Mouse (Mus musculus) limb, embryonic 12.5 days (tissue): ENCODE measurements around the gene Zfp429. TPM values are rescaled to one million over a fixed set of nuclear protein-coding genes. Genes with fewer than 3 reads are reported as not detected.
"Not testable (repeated sequence)": the region's sequence is repeated elsewhere in the genome, so short reads cannot be mapped to it uniquely, and the experiment has no call there.

Source experiments
- ATAC-seq: fragments of 200-750 bp; cut with Nextera tagmentation; 2 replicates; pipeline ENCODE4 v1.8.0; 2017; ENCODE audit warnings: low read depth, moderate TSS enrichment; ENCODE audit not compliant: insufficient number of reproducible peaks, insufficient read depth, low FRiP score, low TSS enrichment
- H3K27ac ChIP-seq: fragments of 300-500 bp; sonication (generic); 2 replicates; pipeline ENCODE4 v1.5.1; 2016; ENCODE audit warnings: mild to moderate bottlenecking, moderate library complexity
- H3K27me3 ChIP-seq: fragments of 300-500 bp; sonication (generic); 2 replicates; pipeline ENCODE4 v1.6.1; 2016; ENCODE audit warnings: mild to moderate bottlenecking, moderate library complexity
- H3K36me3 ChIP-seq: fragments of 300-500 bp; sonication (generic); 2 replicates; pipeline ENCODE4 v1.6.1; 2016; ENCODE audit warnings: mild to moderate bottlenecking, moderate library complexity
- H3K4me1 ChIP-seq: fragments of 300-500 bp; sonication (generic); replicated peaks from 2 replicates; pipeline ENCODE4 v1.6.1; 2016
- H3K4me2 ChIP-seq: fragments of 300-500 bp; sonication (generic); 2 replicates; pipeline ENCODE4 v1.6.1; 2016; ENCODE audit warnings: mild to moderate bottlenecking, moderate library complexity
- H3K4me3 ChIP-seq: fragments of 300-500 bp; sonication (generic); replicated peaks from 2 replicates; pipeline ENCODE4 v1.5.1; 2016; ENCODE audit warnings: mild to moderate bottlenecking
- H3K9ac ChIP-seq: fragments of 300-500 bp; sonication (generic); replicated peaks from 2 replicates; pipeline ENCODE4 v1.6.1; 2016; ENCODE audit warnings: mild to moderate bottlenecking, moderate library complexity
- H3K9me3 ChIP-seq: fragments of 300-500 bp; sonication (generic); 2 replicates; pipeline ENCODE4 v1.6.1; 2016; ENCODE audit warnings: mild to moderate bottlenecking, moderate library complexity
- WGBS: fragments of 180-500 bp; shearing (Covaris S2); methylation state at CpG from one replicate; pipeline ENCODE4 v1.1.7; 2016; 5-methylcytosine and 5-hydroxymethylcytosine counted together
- polyA plus RNA-seq: library from polyadenylated mRNA; unstranded; fragments of >200 nt; fragmentation: Nextera tagmentation; extraction: Ambion mirVana; gene quantifications from 2 replicates; pipeline ENCODE4 v1.2.1, GENCODE M21; 2016

Gene Zfp429
- 4.9 and 5.1 TPM in 2 replicates for polyA plus RNA-seq

- ATAC-seq = peak; percentile 96
- 2% methylated on average over 16 of the region's 16 CpGs for WGBS
- not testable (repeated sequence) for H3K27ac ChIP-seq
Observed at GRCm38 (mm10) chr13:67399183-67399903, at the start of gene Zfp429. Gene Zfp429, minus strand, starts transcription at chr13:67399819.

GRCm38 (mm10) chr13:67437095-67437494 is 37.5 kb upstream of the Zfp429 start:
- ATAC-seq, H3K27me3 ChIP-seq, H3K9ac ChIP-seq, H3K4me1 ChIP-seq, H3K4me3 ChIP-seq, H3K4me2 ChIP-seq, H3K27ac ChIP-seq, H3K9me3 ChIP-seq: not testable (repeated sequence)
- WGBS = 88% methylated on average over 1 of the region's 3 CpGs
- H3K36me3 ChIP-seq = peaks cover 12% of the 10 kb centered on the region; the same call in 1 of the 2 replicates

More at GRCm38 (mm10) chr13:67399183-67399903, at the start of gene Zfp429:
- Histone ChIP-seq H3K4me2 (peak within 1 kb of the TSS; percentile 55), H3K4me3 (peak within 1 kb of the TSS; percentile 53), H3K9ac (peak within 1 kb of the TSS; percentile 44)
- not testable (repeated sequence) for H3K27me3 ChIP-seq, H3K4me1 ChIP-seq, H3K36me3 ChIP-seq, H3K9me3 ChIP-seq

GRCm38 (mm10) chr13:67428116-67428515 is 28.5 kb upstream of the Zfp429 start:
- H3K9ac ChIP-seq = no peak overlapping the region
- no peaks in the 10 kb centered on the region for H3K4me1 ChIP-seq
- H3K36me3 ChIP-seq = no peaks in the 10 kb centered on the region
- no peaks in the 10 kb centered on the region for H3K27me3 ChIP-seq
- no peak overlapping the region for H3K27ac ChIP-seq
- ATAC-seq = no peak
- H3K9me3 ChIP-seq = no peaks in the 10 kb centered on the region
- no peak overlapping the region for H3K4me3 ChIP-seq
- 80% methylated on average over 3 of the region's 3 CpGs for WGBS
- H3K4me2 ChIP-seq = no peak overlapping the region

- not testable (repeated sequence) for H3K9me3 ChIP-seq, H3K4me1 ChIP-seq, H3K4me2 ChIP-seq, H3K4me3 ChIP-seq, H3K27me3 ChIP-seq, H3K27ac ChIP-seq, H3K36me3 ChIP-seq, H3K9ac ChIP-seq, ATAC-seq
Observed at GRCm38 (mm10) chr13:67425699-67426098, 26.1 kb upstream of the Zfp429 start.

DNA sequence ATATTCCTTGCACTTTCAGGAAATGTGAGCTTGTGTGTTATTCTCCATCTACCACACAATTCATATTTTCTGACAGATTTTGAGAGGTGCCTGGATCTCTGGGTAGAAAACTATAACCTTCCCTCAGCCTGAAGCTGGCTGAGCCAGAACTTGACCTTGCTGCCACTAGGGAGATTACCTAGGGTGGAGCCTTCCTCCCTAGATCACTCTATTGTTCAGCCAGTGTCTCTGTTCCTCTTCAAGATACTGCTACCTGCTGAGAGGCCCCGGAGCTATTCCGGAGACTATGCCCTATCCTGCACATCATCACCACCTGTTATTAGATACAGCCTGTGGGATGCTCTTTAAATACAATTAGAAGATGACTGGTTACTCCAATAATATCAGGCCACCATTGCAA is 22.9 kb upstream of the Zfp429 start:
- not testable (repeated sequence) for ATAC-seq, H3K36me3 ChIP-seq, H3K27ac ChIP-seq, H3K9me3 ChIP-seq, H3K9ac ChIP-seq, H3K4me2 ChIP-seq, H3K4me1 ChIP-seq, H3K4me3 ChIP-seq, H3K27me3 ChIP-seq
- 96% methylated on average over 2 of the region's 2 CpGs for WGBS

- H3K9me3 ChIP-seq = no peaks in the 10 kb centered on the region
- peaks cover 4% of the 10 kb centered on the region for H3K4me1 ChIP-seq
- H3K4me3 ChIP-seq = peak within 1 kb of the TSS; percentile 58
- peak within 1 kb of the TSS; percentile 83 for H3K4me2 ChIP-seq
- peak; percentile 83 for ATAC-seq
- no peaks in the 10 kb centered on the region for H3K27me3 ChIP-seq
- H3K36me3 ChIP-seq = no peaks in the 10 kb centered on the region
- H3K9ac ChIP-seq = peak within 1 kb of the TSS; percentile 67
- 3% methylated on average over 22 of the region's 22 CpGs for WGBS
- H3K27ac ChIP-seq = no peak within 1 kb of the TSS
Observed at GRCm38 (mm10) chr13:67421207-67421857, 21.7 kb upstream of the Zfp429 start, which contains the start of gene Zfp459. Gene Zfp459, minus strand, starts transcription at chr13:67421418.

GRCm38 (mm10) chr13:67420558-67421206 is 21.1 kb upstream of the Zfp429 start:
- ATAC-seq = no peak; the same call in 1 of the 2 replicates
- Histone ChIP-seq H3K9me3 (no peaks in the 10 kb centered on the region), H3K4me3 (peak overlapping the region; percentile 58), H3K4me2 (peak overlapping the region; percentile 83), H3K4me1 (peaks cover 4% of the 10 kb centered on the region), H3K36me3 (no peaks in the 10 kb centered on the region), H3K27ac (no peak overlapping the region), H3K27me3 (no peaks in the 10 kb centered on the region), H3K9ac (peak overlapping the region; percentile 67)
- WGBS = 36% methylated on average over 11 of the region's 11 CpGs

DNA sequence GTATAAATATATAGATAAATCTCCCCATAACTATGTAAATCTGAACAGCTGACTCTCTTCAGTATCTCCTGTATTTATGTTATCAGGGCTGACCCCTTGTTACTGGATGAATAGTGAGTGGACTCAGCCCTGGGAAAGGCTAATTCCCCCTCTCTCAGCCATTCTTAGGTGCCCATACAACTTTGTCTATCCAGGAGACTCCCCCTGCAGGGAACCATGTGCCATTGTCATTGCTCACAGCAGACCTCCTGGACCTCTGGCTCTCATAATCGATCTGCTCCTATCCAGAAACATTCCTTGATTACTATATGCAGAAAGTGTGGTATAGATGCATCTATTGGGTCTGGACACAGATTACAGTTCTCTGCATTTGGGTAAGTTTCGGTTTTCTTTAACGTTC is 17.2 kb upstream of the Zfp429 start:
- no peaks in the 10 kb centered on the region for H3K36me3 ChIP-seq
- no peak for ATAC-seq
- no peak overlapping the region for H3K4me3 ChIP-seq
- WGBS = 88% methylated on average over 3 of the region's 3 CpGs
- H3K27me3 ChIP-seq = no peaks in the 10 kb centered on the region
- H3K4me1 ChIP-seq = peaks cover 4% of the 10 kb centered on the region
- H3K4me2 ChIP-seq = no peak overlapping the region
- no peak overlapping the region for H3K27ac ChIP-seq
- no peaks in the 10 kb centered on the region for H3K9me3 ChIP-seq
- no peak overlapping the region for H3K9ac ChIP-seq

GRCm38 (mm10) chr13:67415759-67416158 is 16.1 kb upstream of the Zfp429 start:
- H3K27ac ChIP-seq = no peak overlapping the region
- no peak overlapping the region for H3K9ac ChIP-seq
- no peaks in the 10 kb centered on the region for H3K9me3 ChIP-seq
- no peaks in the 10 kb centered on the region for H3K27me3 ChIP-seq
- ATAC-seq = no peak
- peaks cover 2% of the 10 kb centered on the region for H3K4me1 ChIP-seq
- no peak overlapping the region for H3K4me3 ChIP-seq
- H3K4me2 ChIP-seq = no peak overlapping the region
- H3K36me3 ChIP-seq = no peaks in the 10 kb centered on the region
- 89% methylated on average over 6 of the region's 6 CpGs for WGBS

DNA sequence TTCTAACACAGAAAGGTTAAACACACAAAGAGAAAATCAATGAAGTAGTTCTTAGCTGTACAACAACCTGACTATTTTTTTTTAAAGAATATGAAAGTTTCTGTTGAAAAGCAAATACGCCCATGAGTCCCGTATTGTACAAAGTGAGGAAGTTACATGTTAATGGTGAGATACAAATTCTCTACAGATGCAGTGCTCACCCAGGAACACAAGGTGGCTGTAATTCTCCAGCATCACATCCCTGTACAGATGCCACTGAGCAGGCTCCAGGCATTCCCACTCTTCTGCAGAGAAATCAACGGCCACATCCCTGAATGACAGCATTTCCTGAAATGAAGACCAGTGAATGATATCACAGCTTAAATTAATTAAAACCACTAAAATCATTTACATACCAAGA is 14.0 kb upstream of the Zfp429 start:
- not testable (repeated sequence) for H3K4me1 ChIP-seq, H3K9ac ChIP-seq, H3K27me3 ChIP-seq, ATAC-seq, H3K9me3 ChIP-seq, H3K27ac ChIP-seq, H3K4me3 ChIP-seq, H3K4me2 ChIP-seq, H3K36me3 ChIP-seq
- WGBS = 78% methylated on average over 3 of the region's 3 CpGs

DNA sequence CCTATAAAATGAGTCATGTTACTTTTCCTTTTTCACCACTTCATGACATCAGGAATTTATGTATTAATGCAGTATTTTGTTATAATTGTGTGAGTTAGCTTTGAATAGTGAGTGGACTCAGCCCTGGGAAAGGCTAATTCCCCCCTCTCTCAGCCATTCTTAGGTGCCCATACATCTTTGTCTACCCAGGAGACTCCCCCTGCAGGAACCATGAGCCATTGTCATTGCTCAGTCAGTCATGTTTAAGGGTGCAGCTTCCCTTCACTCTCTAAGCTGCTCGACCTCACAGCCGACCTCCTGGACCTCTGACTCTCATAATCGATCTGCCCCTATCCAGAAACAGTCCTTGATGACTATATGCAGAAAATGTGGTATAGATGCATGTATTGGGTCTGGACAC is 23.4 kb downstream of the Zfp429 start:
- H3K4me1 ChIP-seq, H3K27me3 ChIP-seq, ATAC-seq, H3K4me2 ChIP-seq, H3K27ac ChIP-seq, H3K4me3 ChIP-seq, H3K9me3 ChIP-seq, H3K36me3 ChIP-seq, H3K9ac ChIP-seq: not testable (repeated sequence)
- 83% methylated on average over 3 of the region's 3 CpGs for WGBS
